Mouse (Mus musculus) layer of hippocampus, adult 2 months (tissue): ENCODE results near the gene Hacd2. TPM values are rescaled to one million over a fixed set of nuclear protein-coding genes. Genes with fewer than 3 reads are reported as not detected.

ENCODE experiments used
- DNase-seq, 2 experiments: peaks; one replicate each; pipeline ENCODE4 v3.0.0; 2022; ENCODE audit warnings: low spot score in 2 of 2
- H3K27ac ChIP-seq: fragments of 200-600 bp; 2 replicates; pipeline ENCODE4 v1.8.1; 2022
- H3K4me3 ChIP-seq: fragments of 200-600 bp; 2 replicates; pipeline ENCODE4 v1.8.1; 2022; ENCODE audit warnings: mild to moderate bottlenecking
- CTCF ChIP-seq: fragments of 200-600 bp; conservative IDR thresholded peaks from 2 replicates; pipeline ENCODE4 v1.8.1; 2022; ENCODE audit warnings: antibody characterized with exemption, mild to moderate bottlenecking, moderate library complexity
- total RNA-seq, 2 experiments: library from RNA; stranded (reverse); gene quantifications; 2 replicates each; pipeline ENCODE4 v1.2.3; 2021

Hacd2 gene
- total RNA-seq, 2 experiments from 2014 or later, result 32.7 to 41.7 TPM

GRCm38 (mm10) chr16:35075643-35076042 lies 53.4 kb downstream of the Hacd2 start:
- no peak overlapping the region for H3K27ac ChIP-seq
- H3K4me3 ChIP-seq, result no peak overlapping the region
- TF ChIP-seq CTCF, result no peak
- DNase-seq, result no peak

DNA sequence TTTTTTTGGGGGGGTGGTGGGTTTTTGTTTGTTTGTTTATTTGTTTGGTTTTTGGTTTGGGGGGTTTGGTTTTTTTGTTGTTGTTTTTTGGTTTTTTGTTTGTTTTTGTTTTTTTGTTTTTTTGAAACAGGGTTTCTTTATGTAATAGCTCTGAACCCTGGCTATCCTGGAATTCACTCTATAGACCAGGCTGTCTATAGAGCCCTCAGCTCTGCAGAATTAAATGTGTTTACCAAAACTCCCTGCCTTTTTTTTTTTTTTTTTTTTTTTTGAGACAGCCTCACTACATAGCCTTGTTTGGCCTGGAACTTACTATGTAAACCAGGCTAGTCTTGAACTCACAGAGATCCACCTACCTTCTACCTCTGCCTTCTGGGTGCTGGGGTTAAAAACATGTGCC lies 71.3 kb downstream of the Hacd2 start:
- Histone ChIP-seq H3K4me3 (no peak overlapping the region), H3K27ac (no peak overlapping the region)

GRCm38 (mm10) chr16:35097870-35098530 lies 75.8 kb downstream of the Hacd2 start:
- H3K4me3 ChIP-seq, result no peak overlapping the region
- no peak for TF ChIP-seq CTCF
- H3K27ac ChIP-seq, result no peak overlapping the region
- DNase-seq, result no peak

More for the DNA sequence above, 71.3 kb downstream of the Hacd2 start:
- TF ChIP-seq CTCF, result no peak
- no peak for DNase-seq

GRCm38 (mm10) chr16:35101751-35102420 lies 79.7 kb downstream of the Hacd2 start:
- Histone ChIP-seq H3K27ac (no peak overlapping the region), H3K4me3 (no peak overlapping the region)
- no peak for DNase-seq
- TF ChIP-seq CTCF, result no peak

DNA sequence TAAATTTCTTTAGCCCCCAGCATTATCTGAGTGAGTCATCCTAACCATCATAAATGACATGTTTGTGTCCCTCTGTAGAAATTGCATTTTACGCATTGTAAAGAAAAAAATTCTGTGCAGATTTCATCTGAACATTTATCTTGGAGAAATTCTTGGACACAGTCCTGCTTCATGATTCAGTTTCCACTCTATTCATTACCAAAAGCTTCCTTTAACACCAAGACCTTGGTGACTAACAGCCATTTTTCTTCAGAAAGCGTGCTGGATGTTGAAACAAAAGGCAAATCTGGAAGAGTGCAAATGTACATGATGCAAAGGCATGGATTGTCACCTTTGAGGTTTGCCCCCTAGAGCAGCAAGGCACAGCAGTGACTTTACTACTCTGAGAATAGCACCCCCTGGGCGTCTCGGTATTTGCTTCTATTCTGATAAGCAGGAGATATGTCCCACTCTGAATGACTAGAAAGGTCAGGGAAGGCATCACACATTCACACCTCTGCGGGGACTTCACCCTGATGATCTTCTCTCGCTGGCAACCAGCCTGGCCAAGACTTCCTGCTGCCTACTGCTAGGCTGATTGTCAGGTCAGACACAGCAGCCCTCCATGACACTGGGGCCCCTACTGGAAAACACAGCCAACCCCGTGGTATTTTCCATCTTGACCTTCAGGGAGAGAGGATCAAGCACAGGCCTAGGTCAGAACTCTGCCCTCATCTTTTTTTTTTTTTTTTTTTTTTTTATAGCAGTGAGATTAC lies 80.8 kb downstream of the Hacd2 start:
- no peak for TF ChIP-seq CTCF
- Histone ChIP-seq H3K4me3 (no peak overlapping the region), H3K27ac (no peak overlapping the region)
- no peak for DNase-seq

GRCm38 (mm10) chr16:35107985-35108384 lies 85.8 kb downstream of the Hacd2 start:
- no peak for DNase-seq
- Histone ChIP-seq H3K4me3 (no peak overlapping the region), H3K27ac (no peak overlapping the region)
- no peak for TF ChIP-seq CTCF

DNA sequence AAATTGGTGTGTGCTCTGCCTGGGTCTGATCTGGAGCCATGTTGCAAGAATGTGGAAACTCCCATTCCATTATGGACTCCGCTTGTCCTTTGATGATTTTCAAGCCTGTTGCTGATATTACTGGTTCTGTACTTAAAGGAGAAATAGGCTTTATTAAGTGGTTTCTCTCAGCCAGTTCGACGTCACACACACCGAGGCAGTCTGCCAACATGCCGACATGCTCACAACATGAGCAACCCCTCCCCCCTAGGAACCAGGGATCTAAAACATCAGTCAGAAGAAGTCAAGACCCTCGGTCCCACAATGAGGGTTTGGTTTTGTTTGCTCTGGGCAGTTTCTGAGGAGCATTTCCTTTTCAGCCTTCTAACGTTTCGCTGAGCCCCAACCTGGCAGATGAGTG lies 86.9 kb downstream of the Hacd2 start:
- no peak overlapping the region for H3K27ac ChIP-seq
- no peak overlapping the region for H3K4me3 ChIP-seq
- TF ChIP-seq CTCF, result no peak
- no peak for DNase-seq

DNA sequence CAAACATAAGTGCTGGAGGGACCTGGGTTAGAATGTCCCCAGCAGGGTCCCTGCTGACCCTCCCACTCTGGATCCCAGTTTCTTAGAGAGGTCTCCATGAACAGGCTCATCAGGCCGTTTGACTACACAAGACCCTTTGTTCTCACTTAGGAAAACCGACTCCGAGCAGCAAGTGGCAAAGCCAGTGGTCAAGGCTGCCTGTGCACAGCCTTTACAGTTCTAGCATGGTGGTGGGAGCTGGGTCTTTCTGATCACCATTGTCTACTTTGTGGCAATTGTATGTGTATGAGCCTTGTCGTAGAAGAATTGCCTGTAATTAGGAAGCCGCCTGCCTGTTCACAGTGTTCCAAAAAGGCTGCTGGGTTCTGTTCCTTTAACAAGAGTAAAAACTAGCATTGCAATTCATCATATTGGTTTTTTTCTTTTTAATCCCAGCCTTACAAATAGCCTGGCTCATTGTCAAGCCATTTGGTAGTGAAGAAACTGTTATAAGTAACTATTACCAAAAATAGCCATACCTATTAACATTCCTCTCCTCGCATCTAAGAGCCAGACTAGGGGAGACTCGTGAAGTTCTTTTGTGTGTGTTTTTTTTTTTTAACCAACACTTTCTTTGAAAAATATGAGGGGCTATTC lies 87.5 kb downstream of the Hacd2 start:
- Histone ChIP-seq H3K27ac (0 out of 2 replicates have a peak overlapping the region, but pooled peaks have one; percentile 11), H3K4me3 (no peak overlapping the region)
- TF ChIP-seq CTCF, result no peak
- DNase-seq, result no peak

DNA sequence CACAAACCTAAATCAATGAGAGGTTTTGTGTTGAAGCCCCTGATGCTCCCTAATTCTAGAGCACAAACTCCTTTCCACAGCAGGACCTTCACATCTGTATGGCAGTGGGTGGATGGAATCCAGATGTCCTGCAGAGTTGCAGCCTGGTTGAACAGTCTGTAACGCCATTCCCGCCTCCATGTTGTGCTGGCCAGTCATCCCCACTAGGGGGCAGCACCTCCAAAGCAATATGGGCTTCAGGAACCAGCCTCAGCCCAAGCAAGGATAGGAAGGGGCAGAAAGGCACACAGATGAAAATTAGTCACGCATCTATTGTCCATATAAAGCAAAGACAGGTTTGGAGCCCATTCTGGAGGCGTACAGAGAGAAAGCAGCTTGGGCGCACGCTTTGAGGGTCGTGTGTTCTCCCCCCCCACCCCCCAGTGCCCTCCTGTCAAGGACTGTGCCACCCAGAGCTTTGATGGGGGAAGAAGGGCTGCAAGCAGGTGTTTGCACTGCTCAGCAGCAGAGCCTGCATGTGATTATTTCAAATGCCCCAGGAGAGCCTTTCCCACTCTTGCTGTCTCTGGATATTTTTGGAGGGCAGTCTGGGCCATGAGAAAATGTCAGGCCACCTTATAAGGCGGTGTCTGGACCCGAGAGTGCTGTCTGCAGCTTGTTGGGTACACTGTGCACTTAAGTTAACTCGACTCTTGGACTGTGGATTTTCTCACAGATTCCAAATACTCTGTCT lies 88.3 kb downstream of the Hacd2 start:
- DNase-seq, result peak; percentile 81 to 93
- Histone ChIP-seq H3K27ac (no peak overlapping the region; the same call in 1 of the 2 replicates), H3K4me3 (no peak overlapping the region)
- TF ChIP-seq CTCF, result peak; percentile 97

GRCm38 (mm10) chr16:35111143-35111620 lies 89.0 kb downstream of the Hacd2 start:
- DNase-seq, result peak in 1 of 2 experiments; percentile 28
- TF ChIP-seq CTCF, result peak; percentile 71
- no peak overlapping the region for H3K27ac ChIP-seq
- H3K4me3 ChIP-seq, result 0 out of 2 replicates have a peak overlapping the region, but pooled peaks have one; percentile 9

GRCm38 (mm10) chr16:35113496-35113895 lies 91.3 kb downstream of the Hacd2 start:
- no peak overlapping the region for H3K4me3 ChIP-seq
- TF ChIP-seq CTCF, result no peak
- DNase-seq, result no peak
- no peak overlapping the region for H3K27ac ChIP-seq

GRCm38 (mm10) chr16:35116328-35116956 lies 94.2 kb downstream of the Hacd2 start:
- Histone ChIP-seq H3K4me3 (no peak overlapping the region), H3K27ac (no peak overlapping the region)
- no peak for TF ChIP-seq CTCF
- DNase-seq, result no peak
